Mouse (Mus musculus): ENCODE measurements around the gene Xpot. TPM values are rescaled to one million over a fixed set of nuclear protein-coding genes. Genes with fewer than 3 reads are reported as not detected.

Xpot gene
- polyA plus RNA-seq, 1 experiment = 78.0 TPM

DNA sequence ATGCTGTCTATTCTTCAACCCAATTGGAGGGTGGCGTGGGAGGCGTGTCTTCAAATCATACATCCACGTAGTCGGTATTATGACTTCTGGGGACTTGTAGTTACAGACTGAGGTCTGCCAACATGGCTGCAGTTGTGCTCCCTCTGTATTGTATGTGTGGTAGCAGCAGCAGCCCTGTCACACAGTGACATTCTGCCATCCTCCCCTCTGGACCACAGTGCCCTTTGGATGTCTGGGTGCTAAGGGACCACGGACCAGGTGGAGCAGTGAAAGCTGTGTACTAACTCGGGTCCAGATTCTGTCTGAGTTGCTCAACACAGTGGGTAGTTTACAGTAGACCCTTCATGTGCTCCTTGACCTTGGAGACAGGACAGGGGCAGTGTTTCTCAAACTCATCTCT is 82.6 kb downstream of the Xpot start:
- 97% methylated on average over 6 of the region's 6 CpGs for WGBS
- no peak overlapping the region for H3K27ac ChIP-seq (ENCODE audit: insufficient read depth, low read depth, low read length)

DNA sequence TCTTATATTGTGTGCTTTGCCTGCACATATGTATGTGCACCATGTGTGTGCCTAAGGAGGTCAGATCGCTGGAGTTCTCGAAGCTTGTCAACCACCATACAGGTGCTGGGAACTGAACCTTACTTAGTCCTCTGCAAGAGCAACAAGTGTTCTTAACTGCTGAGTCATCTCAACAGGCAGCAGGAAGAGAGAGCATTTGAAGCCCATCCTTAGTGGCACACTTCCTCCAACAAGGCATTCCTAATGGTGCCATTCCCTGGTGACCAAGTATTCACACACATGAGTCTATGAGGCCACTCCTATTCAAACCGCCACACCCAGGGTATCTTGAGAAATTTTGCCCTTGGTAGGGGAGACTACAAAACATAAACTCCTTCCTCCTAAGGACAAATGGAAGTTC is 84.0 kb downstream of the Xpot start:
- DNase-seq = no peak
- WGBS = 96% methylated on average over 3 of the region's 3 CpGs
- H3K4me3 ChIP-seq (ENCODE audit: insufficient read depth, low read depth, low read length) = no peak overlapping the region
- H3K27me3 ChIP-seq (replicated peaks; ENCODE audit: control insufficient read depth, insufficient read depth, low read length) = no peaks in the 10 kb centered on the region
- TF ChIP-seq POLR2A (IDR thresholded peaks at IDR 0.05; ENCODE audit: low read depth, low read length) (no peak), CTCF (conservative IDR thresholded peaks at IDR 0.05; ENCODE audit: insufficient read depth, insufficient read length, low read depth, low read length) (no peak)
- H3K36me3 ChIP-seq (ENCODE audit: control insufficient read depth, insufficient read depth, low read length) = no peaks in the 10 kb centered on the region
- no peaks in the 10 kb centered on the region for H3K4me1 ChIP-seq (ENCODE audit: control insufficient read depth, insufficient read depth, low read length)
- H3K27ac ChIP-seq (ENCODE audit: insufficient read depth, low read depth, low read length) = no peak overlapping the region

More for the DNA sequence above, 82.6 kb downstream of the Xpot start:
- no peak overlapping the region for H3K4me3 ChIP-seq (ENCODE audit: insufficient read depth, low read depth, low read length)
- no peaks in the 10 kb centered on the region for H3K36me3 ChIP-seq (ENCODE audit: control insufficient read depth, insufficient read depth, low read length)
- H3K4me1 ChIP-seq (ENCODE audit: control insufficient read depth, insufficient read depth, low read length) = no peaks in the 10 kb centered on the region
- DNase-seq = no peak
- no peaks in the 10 kb centered on the region for H3K27me3 ChIP-seq (replicated peaks; ENCODE audit: control insufficient read depth, insufficient read depth, low read length)
- TF ChIP-seq POLR2A (IDR thresholded peaks at IDR 0.05; ENCODE audit: low read depth, low read length) (no peak), CTCF (conservative IDR thresholded peaks at IDR 0.05; ENCODE audit: insufficient read depth, insufficient read length, low read depth, low read length) (no peak)

Other genes starting within 250 kb of the Xpot start
- 31.1 and 35.3 TPM in 2 replicates for gene Rassf3, start 150.0 kb downstream of the Xpot start, polyA plus RNA-seq (2012; rRNA removed)
- gene Tbk1, start 39.5 kb downstream of the Xpot start, polyA plus RNA-seq (2012; rRNA removed) = 7.6 and 14.8 TPM in 2 replicates
- gene D930020B18Rik, start 15.3 kb upstream of the Xpot start, polyA plus RNA-seq (2012; rRNA removed) = 0.02 TPM in 1 of 2 replicates, not detected in the other
- 5.2 and 5.5 TPM in 2 replicates for gene BC048403, start 113.6 kb upstream of the Xpot start, polyA plus RNA-seq (2012; rRNA removed)